Mouse (Mus musculus) liver, embryonic 11.5 days (tissue): ENCODE results near the gene Ugt1a10. TPM values are rescaled to one million over a fixed set of nuclear protein-coding genes. Genes with fewer than 3 reads are reported as not detected.
A peak's percentile ranks its signal among the peaks of the same experiment; 100 is the strongest.

Experiments used
- ATAC-seq: fragments of 200-750 bp; cut with Nextera tagmentation; replicated peaks from 2 replicates; pipeline ENCODE4 v1.8.0; 2017; ENCODE audit warnings: moderate number of reproducible peaks, mild to moderate bottlenecking, moderate TSS enrichment, moderate library complexity; ENCODE audit not compliant: low FRiP score
- DNase-seq: peaks from one replicate; pipeline ENCODE4 v3.0.0-alpha.2; 2017; ENCODE audit warnings: low spot score
- H3K27ac ChIP-seq: fragments of 300-500 bp; sonication (generic); 2 replicates; pipeline ENCODE4 v1.5.1; 2014; ENCODE audit warnings: mild to moderate bottlenecking, low read depth, low read length, control low read depth
- H3K27me3 ChIP-seq: fragments of 300-500 bp; sonication (generic); replicated peaks from 2 replicates; pipeline ENCODE4 v1.6.1; 2014; ENCODE audit warnings: low read length, mixed read lengths; ENCODE audit not compliant: control insufficient read depth, insufficient read depth
- H3K36me3 ChIP-seq: fragments of 300-500 bp; sonication (generic); 2 replicates; pipeline ENCODE4 v1.6.1; 2014; ENCODE audit warnings: mild to moderate bottlenecking, low read length, moderate library complexity, mixed read lengths; ENCODE audit not compliant: control insufficient read depth, insufficient read depth
- H3K4me1 ChIP-seq: fragments of 300-500 bp; sonication (generic); replicated peaks from 2 replicates; pipeline ENCODE4 v1.6.1; 2014; ENCODE audit warnings: low read length, mixed read lengths; ENCODE audit not compliant: control insufficient read depth, insufficient read depth
- H3K4me2 ChIP-seq: fragments of 300-500 bp; sonication (generic); 2 replicates; pipeline ENCODE4 v1.6.1; 2014; ENCODE audit warnings: mild to moderate bottlenecking, control low read depth, moderate library complexity
- H3K4me3 ChIP-seq: fragments of 300-500 bp; sonication (generic); 2 replicates; pipeline ENCODE4 v1.5.1; 2014; ENCODE audit warnings: low read depth, low read length, control low read depth
- H3K9ac ChIP-seq: fragments of 300-500 bp; sonication (generic); 2 replicates; pipeline ENCODE4 v1.6.1; 2014; ENCODE audit warnings: low read depth, low read length, control low read depth
- H3K9me3 ChIP-seq: fragments of 300-500 bp; sonication (generic); 2 replicates; pipeline ENCODE4 v1.6.1; 2016; ENCODE audit warnings: low read length, inconsistent platforms, mixed read lengths; ENCODE audit not compliant: control insufficient read depth
- WGBS: fragments of 180-500 bp; shearing (Covaris S2); extraction: QIAGEN DNeasy Blood & Tissue Kit; methylation state at CpG from one replicate; pipeline ENCODE4 v1.1.7; 2014; 5-methylcytosine and 5-hydroxymethylcytosine counted together
- polyA plus RNA-seq: library from polyadenylated mRNA; unstranded; fragments of >200 nt; fragmentation: Nextera tagmentation; extraction: Ambion mirVana; gene quantifications from 2 replicates; pipeline ENCODE4 v1.2.1, GENCODE M21; 2014

Ugt1a10 gene
- polyA plus RNA-seq, 1 experiment from 2014 or later: not detected

DNA sequence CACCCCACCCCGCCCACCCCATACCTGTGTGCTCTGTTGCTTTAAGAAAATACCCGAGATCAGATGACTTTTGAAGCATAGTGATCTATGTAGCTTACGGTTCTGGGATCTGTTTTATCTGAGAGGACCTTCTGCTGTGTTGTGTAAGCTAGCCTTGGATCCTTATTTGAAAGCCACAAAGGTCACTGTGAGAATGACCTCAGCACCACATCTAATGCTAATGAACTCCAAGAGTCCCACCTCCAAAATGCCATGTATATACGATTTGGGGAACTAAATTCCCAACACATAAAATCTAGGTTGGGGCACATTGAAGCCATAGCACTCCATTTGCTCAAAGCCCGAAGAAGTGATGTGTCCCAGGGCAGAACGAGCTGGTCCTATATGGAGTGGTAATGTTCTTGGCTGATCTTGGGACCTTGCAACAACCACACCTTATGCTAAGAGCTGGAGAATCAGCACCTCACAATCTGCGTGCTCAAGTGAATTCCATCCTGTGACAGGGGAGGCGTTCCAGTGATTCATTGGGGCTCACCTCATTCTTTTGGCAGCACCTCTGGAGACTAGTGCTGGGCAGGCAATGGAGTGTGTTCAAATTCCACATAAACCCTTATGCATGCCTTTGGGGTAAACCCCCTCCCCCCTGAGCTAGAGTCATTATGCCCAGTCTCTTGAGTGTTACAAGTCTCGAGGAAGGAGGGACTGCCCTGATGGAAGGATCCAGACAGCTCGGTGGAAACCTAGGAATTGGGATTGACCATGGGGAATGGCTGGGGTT lies 201.9 kb downstream of the Ugt1a10 start:
- Histone ChIP-seq H3K4me2 (no peak overlapping the region), H3K36me3 (peaks cover 15% of the 10 kb centered on the region), H3K4me3 (no peak overlapping the region), H3K9me3 (peaks cover 55% of the 10 kb centered on the region), H3K27me3 (no peaks in the 10 kb centered on the region), H3K4me1 (peaks cover 29% of the 10 kb centered on the region), H3K9ac (no peak overlapping the region), H3K27ac (no peak overlapping the region)
- ATAC-seq: no peak
- WGBS: 72% methylated on average over 10 of the region's 10 CpGs
- no peak for DNase-seq

GRCm38 (mm10) chr1:88257681-88258080 lies 202.5 kb downstream of the Ugt1a10 start:
- no peaks in the 10 kb centered on the region for H3K27me3 ChIP-seq

DNA sequence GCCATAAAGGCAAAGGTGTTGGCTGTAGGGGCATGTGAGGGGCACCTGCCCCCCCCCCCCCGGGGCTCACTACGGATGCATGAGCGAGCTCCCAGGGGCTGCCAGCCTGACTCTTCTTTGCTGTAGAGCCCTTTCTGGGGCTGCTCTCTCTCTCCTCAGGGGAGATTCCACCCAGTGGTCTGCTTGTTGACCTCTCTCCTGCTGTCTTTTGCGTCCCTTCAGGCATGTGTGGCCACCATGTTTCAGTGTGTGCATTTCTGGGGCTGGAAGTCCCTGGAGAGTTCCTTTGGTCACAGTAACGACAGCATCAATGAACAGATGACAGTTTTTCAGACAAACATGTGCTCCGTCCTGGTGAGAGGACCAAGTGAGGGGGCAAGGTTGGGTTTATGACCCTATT lies 203.2 kb downstream of the Ugt1a10 start:
- Histone ChIP-seq H3K4me3 (no peak overlapping the region), H3K9ac (no peak overlapping the region), H3K4me2 (no peak overlapping the region), H3K36me3 (peaks cover 28% of the 10 kb centered on the region), H3K27me3 (no peaks in the 10 kb centered on the region), H3K9me3 (peaks cover 44% of the 10 kb centered on the region), H3K4me1 (peaks cover 35% of the 10 kb centered on the region), H3K27ac (no peak overlapping the region)
- 69% methylated on average over 6 of the region's 6 CpGs for WGBS
- ATAC-seq: no peak
- DNase-seq: no peak

More at GRCm38 (mm10) chr1:88257681-88258080, 202.5 kb downstream of the Ugt1a10 start:
- no peak overlapping the region for H3K4me2 ChIP-seq
- peaks cover 49% of the 10 kb centered on the region for H3K9me3 ChIP-seq
- no peak for ATAC-seq
- peaks cover 35% of the 10 kb centered on the region for H3K4me1 ChIP-seq
- no peak overlapping the region for H3K27ac ChIP-seq
- no peak overlapping the region for H3K9ac ChIP-seq
- 79% methylated on average over 6 of the region's 6 CpGs for WGBS
- peaks cover 21% of the 10 kb centered on the region for H3K36me3 ChIP-seq
- no peak overlapping the region for H3K4me3 ChIP-seq
- no peak for DNase-seq

DNA sequence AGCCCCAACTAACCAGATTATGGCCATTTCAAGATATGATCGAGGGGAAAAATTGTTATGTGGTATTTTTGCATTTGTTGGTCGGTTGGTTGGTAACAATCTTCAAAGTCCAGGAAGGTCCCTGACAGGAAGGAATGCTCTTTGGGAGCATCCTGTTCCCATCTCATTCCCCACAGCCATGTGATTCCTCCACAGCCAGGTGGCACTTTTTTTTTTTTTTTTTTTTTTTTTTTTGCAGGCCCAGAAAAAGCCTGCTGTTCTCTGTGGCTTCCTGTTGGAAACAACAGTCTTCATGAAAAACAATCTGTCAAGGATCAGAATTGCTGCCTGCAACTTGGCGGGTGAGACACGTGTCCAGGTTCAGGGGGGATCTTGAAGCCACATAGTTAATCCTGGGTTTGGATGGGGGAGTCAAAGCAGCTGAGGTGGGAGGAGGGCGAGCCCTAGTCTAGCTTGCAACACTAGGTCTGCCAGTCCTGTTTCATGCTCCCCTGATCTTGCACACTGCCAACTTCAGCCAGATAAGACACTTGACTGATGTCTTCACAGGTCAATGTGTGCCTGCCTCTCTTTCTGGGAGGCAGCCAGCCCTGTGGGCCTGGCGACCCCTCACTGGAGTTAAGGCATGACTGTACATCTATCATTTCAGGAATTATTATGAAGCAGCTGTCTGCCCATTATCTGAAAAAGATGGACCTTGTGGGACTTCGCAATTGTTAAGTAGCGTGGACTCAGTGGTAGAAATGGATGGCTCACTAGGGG lies 203.9 kb downstream of the Ugt1a10 start:
- H3K27me3 ChIP-seq: no peaks in the 10 kb centered on the region
- no peak overlapping the region for H3K4me3 ChIP-seq
- H3K4me2 ChIP-seq: no peak overlapping the region
- DNase-seq: peak; percentile 84
- H3K9me3 ChIP-seq: peaks cover 41% of the 10 kb centered on the region
- H3K9ac ChIP-seq: no peak overlapping the region
- no peak overlapping the region for H3K27ac ChIP-seq
- H3K4me1 ChIP-seq: peaks cover 35% of the 10 kb centered on the region
- 58% methylated on average over 8 of the region's 8 CpGs for WGBS
- H3K36me3 ChIP-seq: peaks cover 35% of the 10 kb centered on the region
- ATAC-seq: peak; percentile 10

DNA sequence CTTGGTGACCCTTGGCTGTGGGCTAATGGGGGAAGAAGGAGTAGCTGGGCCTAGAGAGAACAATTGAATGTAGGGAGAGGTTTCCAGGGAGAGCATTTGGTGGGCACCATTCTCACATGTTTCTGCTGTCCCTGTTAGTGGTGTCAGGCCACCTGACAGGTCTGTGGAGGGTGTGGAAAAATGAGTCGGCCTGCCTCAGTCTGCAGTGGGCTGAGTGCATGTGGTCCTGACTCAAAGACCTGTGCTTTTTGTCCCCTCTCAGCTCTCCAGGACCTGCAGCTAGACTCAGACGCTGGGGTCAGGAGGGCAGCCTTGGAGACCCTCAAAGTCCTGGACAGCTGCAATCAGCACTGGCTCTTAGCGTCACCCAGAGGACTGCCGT lies 204.4 kb downstream of the Ugt1a10 start:
- no peak overlapping the region for H3K9ac ChIP-seq
- H3K4me3 ChIP-seq: no peak overlapping the region
- H3K27me3 ChIP-seq: no peaks in the 10 kb centered on the region
- ATAC-seq (peak; percentile 9), DNase-seq (no peak)
- 69% methylated on average over 4 of the region's 4 CpGs for WGBS
- H3K4me1 ChIP-seq: peaks cover 35% of the 10 kb centered on the region
- H3K27ac ChIP-seq: no peak overlapping the region; the same call in 1 of the 2 replicates
- H3K4me2 ChIP-seq: no peak overlapping the region
- peaks cover 41% of the 10 kb centered on the region for H3K36me3 ChIP-seq
- H3K9me3 ChIP-seq: peaks cover 39% of the 10 kb centered on the region

GRCm38 (mm10) chr1:88260114-88260513 lies 204.9 kb downstream of the Ugt1a10 start:
- peaks cover 35% of the 10 kb centered on the region for H3K4me1 ChIP-seq
- peak; percentile 27 for ATAC-seq
- peaks cover 34% of the 10 kb centered on the region for H3K9me3 ChIP-seq
- 73% methylated on average over 6 of the region's 6 CpGs for WGBS
- DNase-seq: no peak
- no peaks in the 10 kb centered on the region for H3K27me3 ChIP-seq
- peaks cover 45% of the 10 kb centered on the region for H3K36me3 ChIP-seq
- H3K4me2 ChIP-seq: no peak overlapping the region
- no peak overlapping the region; the same call in 1 of the 2 replicates for H3K27ac ChIP-seq
- H3K4me3 ChIP-seq: no peak overlapping the region
- no peak overlapping the region for H3K9ac ChIP-seq

DNA sequence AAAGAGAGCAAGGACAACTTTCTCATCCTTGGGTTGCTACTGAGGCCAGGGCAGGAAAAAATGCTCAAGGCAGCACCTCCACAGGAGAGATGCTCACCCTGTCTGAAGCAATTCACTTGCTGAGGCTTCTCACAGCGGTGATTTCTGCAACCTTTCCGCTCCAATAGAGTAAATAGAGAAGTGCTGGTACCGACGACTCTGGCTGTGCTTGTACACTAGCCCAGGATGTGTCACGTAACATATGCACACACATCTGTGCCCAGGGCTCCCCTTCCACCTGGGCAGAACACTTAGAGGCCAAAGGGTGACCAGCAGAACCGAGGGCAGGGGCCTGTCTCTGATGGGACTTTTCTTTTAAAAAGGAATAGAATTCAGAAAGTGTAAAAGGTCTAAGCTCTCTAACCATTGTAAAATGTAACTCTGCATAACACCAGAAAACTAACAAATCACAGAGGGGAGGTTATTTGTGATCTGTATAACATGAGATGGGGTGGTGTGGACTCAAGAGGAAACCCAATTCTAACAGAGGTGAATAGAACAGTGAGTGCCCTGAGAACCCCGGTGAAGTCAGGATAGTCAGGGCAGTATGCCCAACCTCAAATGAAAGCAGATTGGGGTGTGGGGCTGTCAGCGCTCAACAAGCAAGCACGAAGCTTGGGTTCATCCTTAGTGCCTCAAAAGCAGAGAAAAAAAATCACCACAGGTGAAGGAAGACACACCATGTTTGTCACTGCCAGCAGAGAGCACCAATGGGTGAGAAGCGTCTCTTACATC lies 205.6 kb downstream of the Ugt1a10 start:
- no peak overlapping the region for H3K4me3 ChIP-seq
- peaks cover 52% of the 10 kb centered on the region for H3K36me3 ChIP-seq
- H3K4me2 ChIP-seq: no peak overlapping the region
- ATAC-seq: 0 out of 2 replicates have a peak, but pooled peaks have one; percentile 0
- DNase-seq: no peak
- no peak overlapping the region for H3K9ac ChIP-seq
- no peak overlapping the region for H3K27ac ChIP-seq
- 78% methylated on average over 10 of the region's 10 CpGs for WGBS
- peaks cover 35% of the 10 kb centered on the region for H3K4me1 ChIP-seq
- H3K9me3 ChIP-seq: peaks cover 33% of the 10 kb centered on the region
- H3K27me3 ChIP-seq: no peaks in the 10 kb centered on the region

DNA sequence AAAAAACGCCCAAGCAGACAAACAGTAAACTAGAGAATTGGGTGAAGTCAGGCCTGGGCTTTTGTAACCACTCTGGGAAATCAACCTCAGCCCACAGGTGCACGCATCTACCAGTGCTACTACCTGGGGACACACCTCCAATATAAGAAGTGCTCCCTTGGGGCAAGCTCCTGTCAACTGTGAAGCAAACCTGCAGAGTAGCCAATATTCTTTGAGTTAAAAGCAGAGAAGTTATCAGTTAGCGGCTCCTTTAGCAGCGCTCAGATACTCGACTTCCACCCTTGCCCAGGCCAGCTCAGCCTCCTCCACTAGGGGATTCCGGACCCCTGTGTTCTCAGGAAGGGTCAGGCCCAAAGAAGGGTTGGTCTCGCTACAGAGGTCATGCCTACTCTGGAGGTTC lies 206.5 kb downstream of the Ugt1a10 start:
- ATAC-seq (peak; percentile 8), DNase-seq (no peak)
- Histone ChIP-seq H3K27me3 (no peaks in the 10 kb centered on the region), H3K9me3 (peaks cover 27% of the 10 kb centered on the region), H3K4me3 (no peak overlapping the region), H3K27ac (no peak overlapping the region), H3K4me2 (no peak overlapping the region), H3K9ac (no peak overlapping the region), H3K36me3 (peaks cover 61% of the 10 kb centered on the region), H3K4me1 (peaks cover 35% of the 10 kb centered on the region)
- 84% methylated on average over 7 of the region's 7 CpGs for WGBS
